Mouse (Mus musculus) Patski (cell line): ENCODE results near the gene Tmem213. TPM values are rescaled to one million over a fixed set of nuclear protein-coding genes. Genes with fewer than 3 reads are reported as not detected.
A peak's percentile ranks its signal among the peaks of the same experiment; 100 is the strongest.

Source experiments
- ATAC-seq: fragments of 100-300 bp; one replicate; pipeline ENCODE4 v1.8.0; 2021
- CTCF ChIA-PET: fragments of 350-600 bp; sonication (Branson Sonifier 250); formaldehyde crosslinking; loops from one replicate; lab custom pipeline; 2022; ENCODE audit warnings: inconsistent platforms; lab: Charles Lee
- POLR2A ChIA-PET: fragments of 350-600 bp; sonication (Branson Sonifier 250); formaldehyde crosslinking; loops from one replicate; lab custom pipeline; 2022; ENCODE audit warnings: antibody characterized with exemption, inconsistent platforms; lab: Charles Lee
- DNase-seq: peaks from one replicate; pipeline ENCODE4 v3.0.0-alpha.2; 2011; ENCODE audit warnings: low read depth, low spot score
- H3K27me3 ChIP-seq: fragments of 371-371 bp; one replicate; pipeline ENCODE4 v1.5.1; 2021
- CTCF ChIP-seq: fragments of 100-300 bp; IDR thresholded peaks from one replicate; pipeline ENCODE4 v1.5.1; 2021
- in situ Hi-C: fragments of 300-500 bp; cut with MboI; formaldehyde crosslinking; loops from 3 replicates; pipeline ENCODE4 v1.11.1; 2018; ENCODE audit warnings: low pct_unique_long_range_greater_than_20kb, mixed read lengths
- polyA plus RNA-seq: library from polyadenylated mRNA; unstranded; gene quantifications from one replicate; pipeline ENCODE4 v1.2.3, GENCODE M21; 2021

Tmem213 gene
- polyA plus RNA-seq, 1 experiment from 2014 or later: not detected

GRCm38 (mm10) chr6:38109871-38110270, 816 bp downstream of the Tmem213 start:
- no peak for TF ChIP-seq CTCF
- no peak for ATAC-seq
- CTCF ChIA-PET: interaction anchor here (1.3 to 1.5 kb wide), 2 partner anchors 20 to 37 kb away, joined by 3 read pairs; no protein-coding TSS in a partner anchor
- no peak for DNase-seq
- POLR2A ChIA-PET: no interaction called here
- in situ Hi-C loops: no loop called here
- no peaks in the 10 kb centered on the region for H3K27me3 ChIP-seq

DNA sequence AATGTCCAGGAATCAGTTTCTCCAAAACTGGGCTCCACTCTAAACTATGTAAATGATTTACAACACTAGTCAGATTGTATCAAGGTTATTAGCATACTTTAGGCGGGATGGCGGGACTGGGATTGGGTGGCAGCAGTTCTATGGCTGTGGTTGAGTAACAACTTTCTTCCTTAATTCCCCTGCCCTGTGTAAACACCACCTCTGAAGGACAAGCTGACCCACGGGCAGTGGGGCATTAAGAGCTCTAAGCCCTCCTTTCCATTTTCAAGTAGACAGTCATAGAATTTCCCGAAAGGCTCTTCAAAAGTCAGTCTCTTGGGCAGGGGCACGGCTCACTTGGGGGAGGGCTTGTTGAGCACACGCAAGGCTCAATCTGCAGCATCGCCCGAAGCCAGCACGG, 1.8 kb downstream of the Tmem213 start:
- POLR2A ChIA-PET: interaction anchor here (0.6 kb wide), 1 partner anchor 21 kb away, joined by 3 read pairs; no protein-coding TSS in a partner anchor
- in situ Hi-C loops: no loop called here
- TF ChIP-seq CTCF: no peak
- ATAC-seq (peak; percentile 73), DNase-seq (peak; percentile 50)
- H3K27me3 ChIP-seq: no peaks in the 10 kb centered on the region
- CTCF ChIA-PET: interaction anchor here (1.3 to 1.7 kb wide), 4 partner anchors 18 to 40 kb away, joined by 3 to 4 read pairs (median 3); no protein-coding TSS in a partner anchor

DNA sequence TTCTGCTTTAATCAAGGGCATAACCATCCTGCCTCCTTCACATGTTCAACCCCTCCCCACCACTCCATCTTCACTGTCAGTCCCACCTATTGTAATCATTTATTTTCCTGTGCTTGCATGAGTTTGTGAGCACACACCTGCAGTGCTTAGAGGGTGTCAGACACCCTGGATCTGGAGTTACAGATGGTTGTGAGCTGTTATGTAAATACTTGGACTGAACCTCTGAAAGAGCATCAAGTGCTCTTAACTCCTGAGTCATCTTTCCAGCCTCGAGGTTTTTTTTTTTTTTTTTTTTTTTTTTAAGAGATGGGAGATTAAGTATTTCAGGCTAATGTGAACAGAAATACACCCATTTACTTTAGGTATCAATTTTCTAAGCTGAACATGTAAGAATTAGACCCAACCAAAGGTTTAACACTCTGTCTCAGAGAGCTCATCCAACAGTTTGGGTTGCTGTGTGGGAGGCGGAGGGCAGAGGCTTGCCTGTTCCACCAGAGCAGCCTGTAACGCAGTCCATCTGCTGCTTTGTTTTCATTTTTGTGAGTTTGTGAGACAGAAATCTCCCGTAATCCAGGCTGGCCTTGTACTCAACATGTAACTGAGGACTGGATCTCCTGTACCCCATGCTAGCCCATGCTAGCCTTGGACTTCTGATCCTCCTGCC, 7.2 kb downstream of the Tmem213 start:
- DNase-seq (no peak), ATAC-seq (no peak)
- TF ChIP-seq CTCF: no peak
- no peaks in the 10 kb centered on the region for H3K27me3 ChIP-seq
- in situ Hi-C loops: no loop called here
- ChIA-PET POLR2A (no interaction called here), CTCF (no interaction called here)

GRCm38 (mm10) chr6:38118341-38118740, 9.3 kb downstream of the Tmem213 start:
- ChIA-PET POLR2A (no interaction called here), CTCF (no interaction called here)
- DNase-seq: no peak
- H3K27me3 ChIP-seq: no peaks in the 10 kb centered on the region
- in situ Hi-C loops: no loop called here
- ATAC-seq: no peak
- TF ChIP-seq CTCF: no peak

GRCm38 (mm10) chr6:38120681-38121371, 11.8 kb downstream of the Tmem213 start:
- ATAC-seq: no peak
- no peak for DNase-seq
- H3K27me3 ChIP-seq: no peaks in the 10 kb centered on the region
- no peak for TF ChIP-seq CTCF
- ChIA-PET POLR2A (no interaction called here), CTCF (no interaction called here)
- in situ Hi-C loops: no loop called here

DNA sequence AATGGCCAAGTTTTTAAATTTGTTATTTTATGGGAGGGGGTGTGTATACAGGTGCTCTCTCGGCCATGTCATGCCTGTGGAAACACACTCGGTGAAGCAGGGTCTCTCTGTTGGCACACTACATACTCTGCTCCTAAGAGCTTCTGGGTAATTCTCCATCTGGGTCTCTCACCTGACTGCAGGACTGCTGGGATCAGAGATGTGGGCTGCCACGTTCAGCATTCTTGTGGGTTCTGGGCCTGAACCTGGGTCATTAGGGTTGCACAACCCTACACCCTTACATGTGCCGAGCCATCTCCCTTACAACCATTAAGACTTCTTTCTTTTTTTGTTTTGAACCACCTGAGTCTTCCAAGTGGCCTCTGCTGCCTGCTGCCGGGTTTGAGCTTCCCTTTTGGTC, 12.8 kb downstream of the Tmem213 start:
- in situ Hi-C loops: no loop called here

GRCm38 (mm10) chr6:38122791-38123190, 13.7 kb downstream of the Tmem213 start:
- ATAC-seq: no peak

More for the DNA sequence above, 12.8 kb downstream of the Tmem213 start:
- no peaks in the 10 kb centered on the region for H3K27me3 ChIP-seq
- DNase-seq: no peak
- POLR2A ChIA-PET: no interaction called here
- ATAC-seq: no peak
- no peak for TF ChIP-seq CTCF
- CTCF ChIA-PET: no interaction called here

GRCm38 (mm10) chr6:38123471-38124206, 14.6 kb downstream of the Tmem213 start:
- in situ Hi-C loops: no loop called here

More at GRCm38 (mm10) chr6:38122791-38123190, 13.7 kb downstream of the Tmem213 start:
- no peak for TF ChIP-seq CTCF
- CTCF ChIA-PET: no interaction called here
- in situ Hi-C loops: no loop called here
- POLR2A ChIA-PET: no interaction called here
- no peak for DNase-seq
- no peaks in the 10 kb centered on the region for H3K27me3 ChIP-seq

GRCm38 (mm10) chr6:38124207-38124835, 15.3 kb downstream of the Tmem213 start, which contains the start of gene Atp6v0a4:
Gene Atp6v0a4, minus strand, starts transcription at chr6:38124586.
- in situ Hi-C loops: no loop called here
- no peaks in the 10 kb centered on the region for H3K27me3 ChIP-seq
- CTCF ChIA-PET: no interaction called here
- no peak for TF ChIP-seq CTCF
- POLR2A ChIA-PET: no interaction called here
- DNase-seq: no peak
- no peak for ATAC-seq

More at GRCm38 (mm10) chr6:38123471-38124206, 14.6 kb downstream of the Tmem213 start:
- ChIA-PET POLR2A (no interaction called here), CTCF (no interaction called here)
- ATAC-seq: no peak
- no peak for DNase-seq
- H3K27me3 ChIP-seq: no peaks in the 10 kb centered on the region
- TF ChIP-seq CTCF: no peak

DNA sequence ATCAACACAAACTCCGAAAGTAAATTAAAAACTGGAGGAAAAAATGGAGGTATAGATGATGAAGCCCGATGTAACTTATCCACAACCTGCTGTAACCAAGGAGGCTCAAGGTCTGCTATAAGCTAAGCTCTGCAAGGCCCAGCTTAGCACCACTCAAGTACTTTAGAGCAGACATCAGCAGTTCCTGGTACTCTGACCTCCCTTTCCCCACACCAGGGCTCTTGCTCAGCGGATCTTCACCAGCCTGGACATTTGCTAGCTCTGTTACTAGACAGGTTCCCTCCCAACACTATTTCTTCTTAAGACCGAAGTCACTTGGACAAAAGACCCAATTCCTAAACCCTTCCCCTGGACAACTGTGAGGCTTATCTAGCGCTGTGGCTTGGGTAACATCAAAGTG, 15.8 kb downstream of the Tmem213 start:
- in situ Hi-C loops: no loop called here
- DNase-seq (no peak), ATAC-seq (no peak)
- no peak for TF ChIP-seq CTCF
- no peaks in the 10 kb centered on the region for H3K27me3 ChIP-seq
- ChIA-PET POLR2A (interaction anchor here (0.7 kb wide), 1 partner anchor 19 kb away, joined by 3 read pairs; no protein-coding TSS in a partner anchor), CTCF (no interaction called here)
